Mouse (Mus musculus) stomach, embryonic 16.5 days (tissue): ENCODE measurements around the gene Clhc1. TPM values are rescaled to one million over a fixed set of nuclear protein-coding genes. Genes with fewer than 3 reads are reported as not detected.
A peak's percentile ranks its signal among the peaks of the same experiment; 100 is the strongest.

Source experiments
- ATAC-seq: fragments of 200-750 bp; cut with Nextera tagmentation; 2 replicates; pipeline ENCODE4 v1.8.0; 2017; ENCODE audit warnings: moderate number of reproducible peaks, moderate TSS enrichment; ENCODE audit not compliant: insufficient read depth, low FRiP score
- H3K27ac ChIP-seq: fragments of 300-500 bp; sonication (generic); 2 replicates; pipeline ENCODE4 v1.5.1; 2014; ENCODE audit warnings: low read length
- H3K27me3 ChIP-seq: fragments of 300-500 bp; sonication (generic); 2 replicates; pipeline ENCODE4 v1.6.1; 2014; ENCODE audit warnings: low read length, control low read depth, mixed read lengths; ENCODE audit not compliant: control insufficient read depth, insufficient read depth
- H3K36me3 ChIP-seq: fragments of 300-500 bp; sonication (generic); 2 replicates; pipeline ENCODE4 v1.6.1; 2014; ENCODE audit warnings: low read length; ENCODE audit not compliant: control insufficient read depth, insufficient read depth
- H3K4me1 ChIP-seq: fragments of 300-500 bp; sonication (generic); 2 replicates; pipeline ENCODE4 v1.6.1; 2014; ENCODE audit warnings: low read length, control low read depth, mixed read lengths; ENCODE audit not compliant: control insufficient read depth, insufficient read depth
- H3K4me2 ChIP-seq: fragments of 300-500 bp; sonication (generic); 2 replicates; pipeline ENCODE4 v1.6.1; 2014; ENCODE audit warnings: low read depth, low read length, mixed read lengths
- H3K4me3 ChIP-seq: fragments of 300-500 bp; sonication (generic); replicated peaks from 2 replicates; pipeline ENCODE4 v1.5.1; 2014; ENCODE audit warnings: mild to moderate bottlenecking, low read length
- H3K9ac ChIP-seq: fragments of 300-500 bp; sonication (generic); 2 replicates; pipeline ENCODE4 v1.6.1; 2014; ENCODE audit warnings: low read length
- H3K9me3 ChIP-seq: fragments of 300-500 bp; sonication (generic); replicated peaks from 2 replicates; pipeline ENCODE4 v1.6.1; 2016; ENCODE audit warnings: low read length, control low read depth; ENCODE audit not compliant: control insufficient read depth
- WGBS: fragments of 180-500 bp; shearing (Covaris S2); extraction: QIAGEN DNeasy Blood & Tissue Kit; methylation state at CpG from one replicate; pipeline ENCODE4 v1.1.7; 2014; 5-methylcytosine and 5-hydroxymethylcytosine counted together
- polyA plus RNA-seq: library from polyadenylated mRNA; unstranded; fragments of >200 nt; fragmentation: Nextera tagmentation; extraction: Ambion mirVana; gene quantifications from 2 replicates; pipeline ENCODE4 v1.2.1, GENCODE M21; 2015

The Clhc1 gene
- polyA plus RNA-seq, 1 experiment from 2014 or later, result 0.28 TPM

DNA sequence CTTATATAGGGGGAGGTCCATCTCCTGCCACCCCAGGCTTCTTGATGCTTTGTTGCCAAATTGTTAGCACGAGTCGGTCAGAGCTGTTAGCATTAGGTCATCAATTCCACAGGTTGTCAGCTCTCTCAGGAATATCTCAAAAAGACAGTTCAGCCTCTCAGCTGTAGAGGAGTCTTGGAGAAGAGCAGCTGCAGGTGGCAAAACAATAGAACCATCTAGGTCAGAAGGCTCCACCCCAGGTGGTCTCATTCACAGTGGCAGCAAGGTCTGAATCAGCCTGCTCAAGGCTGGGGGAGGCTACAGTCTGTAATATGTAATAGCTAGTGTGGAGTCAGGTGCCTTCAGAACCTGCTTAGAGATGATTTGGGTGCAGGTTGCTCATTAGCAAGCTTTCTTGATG is 55.8 kb downstream of the Clhc1 start:
- WGBS, result 23% methylated on average over 2 of the region's 2 CpGs
- Histone ChIP-seq H3K27me3 (no peaks in the 10 kb centered on the region), H3K9ac (no peak overlapping the region), H3K4me3 (no peak overlapping the region), H3K36me3 (no peaks in the 10 kb centered on the region), H3K4me2 (no peak overlapping the region), H3K9me3 (no peaks in the 10 kb centered on the region), H3K27ac (no peak overlapping the region), H3K4me1 (no peaks in the 10 kb centered on the region)
- ATAC-seq, result no peak

DNA sequence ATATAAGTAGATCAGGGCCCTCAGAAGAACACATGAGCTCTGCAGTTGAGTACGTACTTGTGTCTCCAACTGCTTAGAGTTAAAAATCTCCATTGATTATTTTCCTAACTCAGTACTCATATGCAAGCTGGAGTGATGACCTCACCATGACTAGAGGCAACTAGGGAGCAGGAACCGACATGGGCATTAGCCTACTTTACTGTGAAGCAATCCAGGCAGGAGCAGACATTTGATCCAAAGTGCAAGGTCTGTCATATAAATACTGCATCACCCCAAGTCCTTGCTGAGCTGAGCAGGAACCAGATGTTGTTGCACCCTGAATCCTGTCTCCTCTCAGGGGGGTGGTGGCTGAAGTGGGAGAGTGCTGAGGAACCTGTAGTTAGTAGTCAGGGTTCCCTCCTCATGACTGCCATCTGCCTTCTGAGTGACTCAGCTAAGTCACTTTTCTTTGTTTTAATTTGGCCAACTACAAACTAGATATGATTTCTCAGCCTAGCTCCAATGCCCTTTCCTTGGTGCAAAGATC is 59.8 kb downstream of the Clhc1 start:
- Histone ChIP-seq H3K9ac (no peak overlapping the region), H3K27me3 (no peaks in the 10 kb centered on the region), H3K36me3 (no peaks in the 10 kb centered on the region), H3K4me1 (no peaks in the 10 kb centered on the region), H3K4me3 (no peak overlapping the region), H3K9me3 (no peaks in the 10 kb centered on the region), H3K4me2 (no peak overlapping the region), H3K27ac (no peak overlapping the region)
- 70% methylated on average over 2 of the region's 2 CpGs for WGBS
- ATAC-seq, result no peak

DNA sequence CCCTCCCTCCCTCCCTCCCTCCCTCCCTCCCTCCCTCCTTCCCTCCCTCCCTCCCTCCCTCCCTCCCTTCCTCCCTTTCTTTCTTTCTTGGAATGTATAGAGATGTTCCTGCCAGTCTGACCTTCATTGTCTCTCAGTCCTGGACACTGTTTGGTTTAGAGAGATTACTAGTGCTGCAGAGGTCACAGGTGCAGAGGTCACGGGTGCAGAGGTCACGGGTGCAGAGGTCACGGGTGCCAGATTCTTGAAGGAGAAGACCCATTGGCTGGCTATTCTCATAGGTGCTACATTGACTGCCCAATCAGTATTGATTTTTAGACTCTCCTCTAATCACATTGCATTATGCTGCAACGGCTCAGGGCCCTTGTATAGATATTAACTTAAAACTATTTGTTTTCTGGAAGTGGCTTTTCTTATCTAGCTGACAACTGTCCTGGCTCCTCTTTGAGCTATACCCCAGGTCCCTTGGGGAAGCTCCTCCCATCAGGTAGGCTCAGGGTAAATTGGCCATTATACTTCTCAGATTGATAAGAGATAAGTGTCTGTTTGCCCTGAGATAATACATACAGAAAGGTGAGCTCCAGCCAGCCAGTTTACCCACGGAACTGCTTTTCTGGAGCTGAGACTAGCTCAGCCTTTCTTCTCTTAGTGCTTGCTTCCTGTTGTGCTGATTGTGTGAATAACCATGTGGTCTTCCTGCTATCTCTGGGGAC is 62.2 kb downstream of the Clhc1 start:
- no peak overlapping the region for H3K27ac ChIP-seq
- no peaks in the 10 kb centered on the region for H3K9me3 ChIP-seq
- H3K27me3 ChIP-seq, result no peaks in the 10 kb centered on the region
- no peaks in the 10 kb centered on the region for H3K4me1 ChIP-seq
- H3K4me2 ChIP-seq, result no peak overlapping the region
- WGBS, result 67% methylated on average over 5 of the region's 5 CpGs
- no peak overlapping the region for H3K4me3 ChIP-seq
- ATAC-seq, result no peak
- no peaks in the 10 kb centered on the region for H3K36me3 ChIP-seq
- no peak overlapping the region for H3K9ac ChIP-seq

DNA sequence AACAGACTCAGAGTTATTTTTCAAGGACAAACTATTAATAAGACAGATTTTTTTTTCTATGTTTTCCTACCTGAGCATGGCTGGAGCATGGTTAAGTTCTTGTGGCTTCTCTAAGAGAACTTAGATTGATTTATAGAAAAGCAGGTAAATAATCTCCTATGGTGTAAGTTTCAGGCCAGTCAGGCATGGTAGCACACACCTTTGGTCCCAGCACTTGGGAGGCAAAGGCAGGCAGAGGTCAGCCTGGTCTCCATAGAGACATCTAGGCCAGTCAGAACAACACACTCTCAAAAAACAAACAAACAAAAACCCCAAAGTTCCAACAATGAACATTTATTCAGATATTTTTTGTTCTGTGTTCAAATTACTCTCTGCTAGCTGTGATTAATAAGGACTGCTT is 64.3 kb downstream of the Clhc1 start:
- H3K27me3 ChIP-seq, result no peaks in the 10 kb centered on the region
- no peaks in the 10 kb centered on the region for H3K9me3 ChIP-seq
- no peak overlapping the region for H3K9ac ChIP-seq
- no peak for ATAC-seq
- no peak overlapping the region for H3K4me2 ChIP-seq
- H3K4me1 ChIP-seq, result no peaks in the 10 kb centered on the region
- no peaks in the 10 kb centered on the region for H3K36me3 ChIP-seq
- no peak overlapping the region for H3K4me3 ChIP-seq
- H3K27ac ChIP-seq, result no peak overlapping the region

DNA sequence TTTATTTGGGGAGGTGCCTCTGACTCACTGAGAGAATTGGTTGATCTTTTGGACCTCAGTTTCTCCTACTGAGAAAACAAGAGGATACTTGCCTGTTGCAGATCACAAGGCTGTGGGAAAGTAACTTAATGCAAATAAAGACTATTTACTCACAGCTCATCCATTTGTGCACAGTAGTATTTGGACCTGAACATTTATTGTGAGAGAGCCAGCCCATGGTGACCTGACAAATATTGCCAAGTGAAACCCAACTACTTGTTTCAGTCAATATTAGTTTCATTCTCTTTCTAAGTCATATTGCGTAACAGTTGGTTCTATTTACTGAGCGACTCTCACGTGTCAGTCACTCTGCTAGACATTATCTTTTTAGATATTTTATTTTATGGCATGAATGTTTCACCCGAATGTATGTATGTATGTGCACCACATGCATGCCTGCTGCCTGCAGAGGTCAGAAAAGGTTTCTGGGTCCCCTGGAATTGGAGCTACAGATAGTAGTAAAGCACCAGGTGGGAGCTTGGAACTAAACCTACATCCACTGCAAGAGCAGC is 65.5 kb downstream of the Clhc1 start:
- H3K9ac ChIP-seq, result no peak overlapping the region
- 81% methylated on average over 4 of the region's 4 CpGs for WGBS

DNA sequence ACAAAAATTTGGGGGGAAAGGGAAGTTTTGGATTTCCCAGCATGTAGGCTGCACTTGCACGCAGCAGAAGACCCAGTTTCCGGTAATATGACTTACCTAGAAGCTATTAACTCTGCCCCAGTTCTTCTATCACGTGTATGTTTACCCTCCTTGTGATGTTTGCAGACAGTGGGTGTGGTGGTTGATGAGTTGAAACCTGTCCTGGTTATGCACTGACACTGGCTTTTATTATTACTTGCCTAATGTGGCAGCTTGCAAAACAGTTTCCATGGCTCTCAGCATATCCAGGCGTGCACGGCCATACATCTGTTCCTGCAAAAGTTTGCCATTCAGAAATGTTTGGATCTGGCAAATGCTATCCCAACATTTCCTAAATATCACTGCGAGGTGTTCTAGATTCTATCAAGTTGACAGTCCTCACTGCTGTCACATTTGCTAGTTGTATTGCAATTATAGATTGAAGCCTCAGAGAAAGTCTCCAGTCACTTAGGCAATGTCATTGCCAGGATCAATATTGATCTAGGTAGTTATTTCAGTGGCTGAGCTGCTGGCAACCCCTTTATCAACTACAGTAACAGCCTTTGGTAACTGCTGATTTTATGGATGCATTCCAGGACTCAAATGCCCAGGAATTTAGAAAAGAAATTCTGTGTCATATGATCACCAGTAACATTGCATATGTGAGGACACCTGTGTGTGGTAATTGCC is 66.6 kb downstream of the Clhc1 start:
- Histone ChIP-seq H3K27ac (peak overlapping the region; percentile 48), H3K36me3 (no peaks in the 10 kb centered on the region), H3K27me3 (no peaks in the 10 kb centered on the region), H3K4me2 (no peak overlapping the region), H3K4me3 (no peak overlapping the region), H3K9me3 (no peaks in the 10 kb centered on the region), H3K9ac (no peak overlapping the region), H3K4me1 (no peaks in the 10 kb centered on the region)
- WGBS, result 59% methylated on average over 6 of the region's 6 CpGs
- peak; percentile 40; the same call in 1 of the 2 replicates for ATAC-seq

More for the DNA sequence above, 65.5 kb downstream of the Clhc1 start:
- H3K27me3 ChIP-seq, result no peaks in the 10 kb centered on the region
- H3K4me3 ChIP-seq, result no peak overlapping the region
- peak overlapping the region; percentile 48; the same call in 1 of the 2 replicates for H3K27ac ChIP-seq
- no peaks in the 10 kb centered on the region for H3K9me3 ChIP-seq
- no peak for ATAC-seq
- no peaks in the 10 kb centered on the region for H3K4me1 ChIP-seq
- no peak overlapping the region for H3K4me2 ChIP-seq
- no peaks in the 10 kb centered on the region for H3K36me3 ChIP-seq

DNA sequence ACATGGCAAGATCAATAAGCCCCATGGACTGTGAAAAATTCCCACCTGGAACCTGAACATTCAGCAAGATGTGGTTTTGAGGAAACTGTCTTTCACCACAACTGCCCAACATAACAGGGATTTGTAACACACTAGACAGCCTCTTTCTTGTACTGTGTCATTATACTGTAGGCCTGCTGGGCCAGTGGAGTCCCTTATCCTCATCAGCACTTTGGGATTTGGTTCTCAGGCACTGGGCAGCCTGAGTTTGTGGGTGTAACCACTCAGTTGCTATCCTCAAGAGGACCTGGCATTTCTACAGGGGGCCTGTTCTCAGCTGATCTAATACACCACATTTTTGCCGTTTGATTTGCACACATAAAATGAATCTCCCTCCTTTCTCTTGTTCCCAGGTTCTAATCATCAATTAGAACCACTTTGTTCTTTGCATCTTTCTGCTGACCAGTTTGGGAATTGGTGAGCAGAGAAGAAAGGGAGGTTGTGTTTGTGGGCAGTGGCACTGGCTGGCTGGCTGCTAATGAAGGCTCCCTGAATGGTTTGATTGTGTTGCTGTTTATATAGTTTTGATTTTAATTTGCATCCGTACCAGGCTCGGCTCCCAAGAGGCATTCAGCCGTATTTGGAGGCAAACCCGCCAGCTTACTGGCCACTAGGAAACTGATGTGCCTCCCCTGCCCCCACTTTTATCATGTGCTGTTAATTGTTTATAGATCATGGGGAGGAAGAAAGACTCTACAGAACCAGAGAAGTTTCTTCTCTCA is 74.5 kb downstream of the Clhc1 start:
- Histone ChIP-seq H3K4me2 (no peak overlapping the region), H3K9me3 (no peaks in the 10 kb centered on the region), H3K27me3 (no peaks in the 10 kb centered on the region), H3K9ac (no peak overlapping the region), H3K4me3 (no peak overlapping the region), H3K27ac (no peak overlapping the region), H3K36me3 (no peaks in the 10 kb centered on the region), H3K4me1 (no peaks in the 10 kb centered on the region)
- ATAC-seq, result no peak
- 73% methylated on average over 5 of the region's 5 CpGs for WGBS

DNA sequence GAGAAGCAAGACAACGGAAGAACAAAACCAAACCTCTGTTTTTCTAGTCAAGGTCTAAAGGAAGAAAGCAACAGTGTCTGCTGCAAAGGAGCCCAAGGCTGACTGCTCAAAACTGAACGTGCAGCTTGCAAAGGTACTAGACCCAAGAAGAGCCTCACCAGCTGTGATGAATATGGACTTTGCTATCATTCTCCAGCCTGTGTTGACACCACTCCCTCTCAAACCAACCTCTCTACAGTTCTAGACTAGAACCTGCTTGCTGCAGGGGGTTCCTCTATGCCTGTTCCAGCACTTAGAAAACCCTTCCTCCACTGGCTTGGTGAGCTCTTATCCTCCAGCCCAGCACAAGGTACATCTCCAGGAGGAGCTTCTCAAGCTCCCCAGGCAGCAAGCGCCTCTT is 75.6 kb downstream of the Clhc1 start:
- Histone ChIP-seq H3K4me3 (no peak overlapping the region), H3K4me1 (no peaks in the 10 kb centered on the region)
- no peak for ATAC-seq

More for the DNA sequence above, 75.6 kb downstream of the Clhc1 start:
- H3K27ac ChIP-seq, result no peak overlapping the region
- H3K36me3 ChIP-seq, result no peaks in the 10 kb centered on the region
- 85% methylated on average over 3 of the region's 3 CpGs for WGBS
- no peak overlapping the region for H3K4me2 ChIP-seq
- no peaks in the 10 kb centered on the region for H3K27me3 ChIP-seq
- no peaks in the 10 kb centered on the region for H3K9me3 ChIP-seq
- no peak overlapping the region for H3K9ac ChIP-seq
